14 mouse cellular contexts compared by ENCODE assay signal in the genomic region with DNA sequence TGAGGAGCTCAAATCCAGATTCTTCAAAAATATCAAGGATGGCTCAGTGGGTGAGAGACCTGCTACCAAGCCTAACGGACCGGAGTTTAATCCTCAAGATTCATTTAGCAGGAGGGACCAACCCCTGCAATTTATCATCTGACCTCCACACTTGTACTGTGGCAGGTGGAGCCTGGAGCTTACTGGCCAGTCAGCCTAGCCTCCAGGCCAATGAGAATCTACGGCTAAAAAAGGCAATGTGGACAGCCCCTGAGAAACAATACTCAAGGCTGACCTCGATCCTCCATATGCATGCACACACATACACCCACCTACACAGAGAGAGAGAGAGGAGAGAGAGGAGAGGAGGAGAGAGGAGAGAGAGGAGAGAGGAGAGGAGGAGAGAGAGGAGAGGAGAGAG. TPM values are rescaled to one million over a fixed set of nuclear protein-coding genes. Genes with fewer than 3 reads are reported as not detected.
DNase-seq lines count a peak whose midpoint lies in the region; ATAC-seq and TF ChIP-seq lines count a peak whose summit lies in the region.
"Had no signal": no experiment of that assay in that cellular context is flagged by ENCODE, and none has a peak within 500 bp of the region (broad histone marks: within the 10 kb centered on the region; RNA-seq: fewer than 3 reads in every experiment).

No protein-coding gene starts in this region.

- no peak overlapping the region for H3K4me3 ChIP-seq in cerebellum, adult 2 months (replicated peaks; ENCODE audit: insufficient read depth, low read depth, low read length)
- no peak overlapping the region for H3K4me3 ChIP-seq in hindbrain, embryonic 10.5 days
- H3K4me3 ChIP-seq in hindbrain, embryonic 12.5 days: no peak overlapping the region
- no peak overlapping the region for H3K4me3 ChIP-seq in stomach, embryonic 16.5 days (replicated peaks; ENCODE audit: low read length)
- H3K4me3 ChIP-seq in stomach, postnatal 0 days (ENCODE audit: low read depth, low read length): no peak overlapping the region
- no peak overlapping the region for H3K4me3 ChIP-seq in lung, postnatal 0 days (ENCODE audit: low read depth, low read length)
- H3K4me3 ChIP-seq: erythroblast, embryonic 14.5 days had no signal

- H3K9me3 ChIP-seq in hindbrain, embryonic 10.5 days: no peaks in the 10 kb centered on the region
- no peaks in the 10 kb centered on the region for H3K9me3 ChIP-seq in hindbrain, embryonic 12.5 days (replicated peaks)
- no peaks in the 10 kb centered on the region for H3K9me3 ChIP-seq in stomach, embryonic 16.5 days (replicated peaks; ENCODE audit: control insufficient read depth, low read length)
- no peaks in the 10 kb centered on the region for H3K9me3 ChIP-seq in stomach, postnatal 0 days (ENCODE audit: control insufficient read depth, low read length)
- no peaks in the 10 kb centered on the region for H3K9me3 ChIP-seq in lung, postnatal 0 days (ENCODE audit: low read length)

- no peak for TF ChIP-seq EP300 in stomach, postnatal 0 days (optimal IDR thresholded peaks at IDR 0.05)
- no peak for TF ChIP-seq EP300 in lung, postnatal 0 days (IDR thresholded peaks at IDR 0.05)

- ATAC-seq in hindbrain, embryonic 12.5 days (ENCODE audit: low FRiP score): no peak
- ATAC-seq in stomach, embryonic 16.5 days (ENCODE audit: insufficient read depth, low FRiP score): peak; percentile 60; the same call in 1 of the 2 replicates
- no peak for ATAC-seq in stomach, postnatal 0 days (ENCODE audit: low FRiP score, low TSS enrichment)
- ATAC-seq in lung, postnatal 0 days: no peak; the same call in 1 of the 2 replicates

- H3K9ac ChIP-seq in hindbrain, embryonic 12.5 days: no peak overlapping the region
- H3K9ac ChIP-seq in stomach, embryonic 16.5 days (ENCODE audit: low read length): no peak overlapping the region
- no peak overlapping the region for H3K9ac ChIP-seq in stomach, postnatal 0 days (ENCODE audit: low read length)
- H3K9ac ChIP-seq in lung, postnatal 0 days (replicated peaks; ENCODE audit: low read depth): no peak overlapping the region
- H3K9ac ChIP-seq: liver, embryonic 14.5 days had no signal

- WGBS in cerebellum, adult 2 months: 24% methylated on average over 4 of the region's 4 CpGs
- whole genome bisulfite sequencing in hindbrain, embryonic 10.5 days: 50% methylated on average over 4 of the region's 4 CpGs
- 42% methylated on average over 4 of the region's 4 CpGs for WGBS in hindbrain, embryonic 12.5 days
- 11% methylated on average over 4 of the region's 4 CpGs for WGBS in stomach, embryonic 16.5 days
- WGBS in stomach, postnatal 0 days: 24% methylated on average over 4 of the region's 4 CpGs
- WGBS in lung, postnatal 0 days: 28% methylated on average over 4 of the region's 4 CpGs

- peak overlapping the region; percentile 23; the same call in 1 of the 2 replicates for H3K27ac ChIP-seq in cerebellum, adult 2 months (ENCODE audit: insufficient read depth, low read length)
- H3K27ac ChIP-seq in hindbrain, embryonic 10.5 days: peak overlapping the region; percentile 59; the same call in 1 of the 2 replicates
- no peak overlapping the region for H3K27ac ChIP-seq in hindbrain, embryonic 12.5 days
- no peak overlapping the region for H3K27ac ChIP-seq in stomach, embryonic 16.5 days (ENCODE audit: low read length)
- H3K27ac ChIP-seq in stomach, postnatal 0 days (replicated peaks): no peak overlapping the region
- no peak overlapping the region for H3K27ac ChIP-seq in lung, postnatal 0 days (ENCODE audit: low read length)
- H3K27ac ChIP-seq: liver, embryonic 14.5 days had no signal

- no peak for TF ChIP-seq POLR2A in cerebellum, adult 2 months (IDR thresholded peaks at IDR 0.05; ENCODE audit: borderline replicate concordance, insufficient read depth, low read length)

- peaks cover 9% of the 10 kb centered on the region for H3K4me1 ChIP-seq in cerebellum, adult 2 months (ENCODE audit: control insufficient read depth, insufficient read depth, low read length)
- peaks cover 20% of the 10 kb centered on the region for H3K4me1 ChIP-seq in hindbrain, embryonic 10.5 days (replicated peaks)
- H3K4me1 ChIP-seq in hindbrain, embryonic 12.5 days: peaks cover 17% of the 10 kb centered on the region
- peaks cover 22% of the 10 kb centered on the region for H3K4me1 ChIP-seq in stomach, embryonic 16.5 days (ENCODE audit: control insufficient read depth, insufficient read depth, low read length)
- H3K4me1 ChIP-seq in stomach, postnatal 0 days (replicated peaks; ENCODE audit: control insufficient read depth, insufficient read depth): no peaks in the 10 kb centered on the region; the same call in 1 of the 2 replicates
- H3K4me1 ChIP-seq in lung, postnatal 0 days (ENCODE audit: insufficient read depth, low read depth, low read length): no peaks in the 10 kb centered on the region; the same call in 1 of the 2 replicates

- H3K4me2 ChIP-seq in hindbrain, embryonic 12.5 days (replicated peaks): no peak overlapping the region
- no peak overlapping the region for H3K4me2 ChIP-seq in stomach, embryonic 16.5 days (ENCODE audit: low read depth, low read length)
- H3K4me2 ChIP-seq in stomach, postnatal 0 days (replicated peaks; ENCODE audit: low read depth): no peak overlapping the region
- H3K4me2 ChIP-seq in lung, postnatal 0 days (replicated peaks; ENCODE audit: low read depth, low read length): no peak overlapping the region

- no peak for DNase-seq in cerebellum, adult 2 months
- no peak for DNase-seq in cerebellum, adult 9-11 months
- DNase-seq in hindbrain, embryonic 10.5 days (ENCODE audit: low spot score): no peak
- no peak for DNase-seq in stomach, postnatal 0 days (ENCODE audit: low spot score)
- no peak for DNase-seq in lung, postnatal 0 days (ENCODE audit: low spot score)
- no peak for DNase-seq in urinary bladder, postnatal 14 days (ENCODE audit: low spot score)
- DNase-seq: adrenal gland, postnatal 10 days; heart, postnatal 14 days; kidney, adult 8-10 months; lung, postnatal 36 days had no signal

- H3K27me3 ChIP-seq in cerebellum, adult 2 months (ENCODE audit: control insufficient read depth, insufficient read depth, low read length): no peaks in the 10 kb centered on the region
- H3K27me3 ChIP-seq in hindbrain, embryonic 10.5 days (ENCODE audit: insufficient read depth, poor library complexity, severe bottlenecking): no peaks in the 10 kb centered on the region
- H3K27me3 ChIP-seq in hindbrain, embryonic 12.5 days: no peaks in the 10 kb centered on the region
- H3K27me3 ChIP-seq in stomach, embryonic 16.5 days (ENCODE audit: control insufficient read depth, insufficient read depth, low read length): no peaks in the 10 kb centered on the region
- no peaks in the 10 kb centered on the region for H3K27me3 ChIP-seq in stomach, postnatal 0 days (ENCODE audit: control insufficient read depth, insufficient read depth, low read length)
- no peaks in the 10 kb centered on the region for H3K27me3 ChIP-seq in lung, postnatal 0 days (replicated peaks; ENCODE audit: insufficient read depth, low read length)

- no peak for TF ChIP-seq CTCF in cerebellum, adult 2 months (IDR thresholded peaks at IDR 0.05; ENCODE audit: borderline replicate concordance, insufficient read depth, low read depth, low read length)
- no peak for TF ChIP-seq CTCF in stomach, postnatal 0 days (IDR thresholded peaks at IDR 0.05; ENCODE audit: low read depth)
- no peak for TF ChIP-seq CTCF in lung, postnatal 0 days (IDR thresholded peaks at IDR 0.05)

- H3K36me3 ChIP-seq in hindbrain, embryonic 10.5 days: 0 out of 2 replicates have a peak, but pooled peaks cover 3% of the 10 kb centered on the region
- H3K36me3 ChIP-seq in hindbrain, embryonic 12.5 days: no peaks in the 10 kb centered on the region
- no peaks in the 10 kb centered on the region for H3K36me3 ChIP-seq in stomach, embryonic 16.5 days (ENCODE audit: control insufficient read depth, insufficient read depth, low read length)
- no peaks in the 10 kb centered on the region for H3K36me3 ChIP-seq in stomach, postnatal 0 days (ENCODE audit: control insufficient read depth, insufficient read depth, low read length)
- no peaks in the 10 kb centered on the region for H3K36me3 ChIP-seq in lung, postnatal 0 days (ENCODE audit: insufficient read depth, low read length)

RNA-seq across cellular contexts. Expression of a gene that starts 41.5 kb away (rescaled TPM):
- 177 and 188 TPM in 2 replicates for polyA plus RNA-seq in cerebellum, adult 2 months (2012; rRNA removed)
- polyA plus RNA-seq in hindbrain, embryonic 10.5 days (2016; fragmentation: Nextera tagmentation; extraction: Ambion mirVana): 50.6 and 77.8 TPM in 2 replicates
- polyA plus RNA-seq in hindbrain, embryonic 12.5 days (2016; fragmentation: Nextera tagmentation; extraction: Ambion mirVana): 156 and 166 TPM in 2 replicates
- polyA plus RNA-seq in stomach, embryonic 16.5 days (2015; fragmentation: Nextera tagmentation; extraction: Ambion mirVana): 55.7 and 63.6 TPM in 2 replicates
- 23.2 and 24.4 TPM in 2 replicates for polyA plus RNA-seq in stomach, postnatal 0 days (2015; fragmentation: Nextera tagmentation; extraction: Ambion mirVana)
- polyA plus RNA-seq in lung, postnatal 0 days (2015; fragmentation: Nextera tagmentation; extraction: Ambion mirVana): 17.4 and 18.8 TPM in 2 replicates
- polyA plus RNA-seq: erythroblast, embryonic 14.5 days had no signal

Comparison
In these comparisons a context has a peak if more than half of its experiments do, and no peak if none do; other contexts are left out.
1. H3K27ac ChIP-seq: peak in cerebellum, adult 2 months (single experiment) and hindbrain, embryonic 10.5 days (single experiment); none in hindbrain, embryonic 12.5 days (single experiment), stomach, embryonic 16.5 days (single experiment), stomach, postnatal 0 days (single experiment) and lung, postnatal 0 days (single experiment).